Mouse (Mus musculus) stomach, embryonic 16.5 days (tissue): ENCODE measurements at regions not wholly inside any gene's neighbourhood (a gene's known extent, or its start where the extent isn't known, plus 50 kb on each side); places are given as distances from the start of the nearest gene placed in this dataset.

ENCODE experiments used
- ATAC-seq: fragments of 200-750 bp; cut with Nextera tagmentation; 2 replicates; pipeline ENCODE4 v1.8.0; 2017; ENCODE audit warnings: moderate number of reproducible peaks, moderate TSS enrichment; ENCODE audit not compliant: insufficient read depth, low FRiP score
- H3K27ac ChIP-seq: fragments of 300-500 bp; sonication (generic); 2 replicates; pipeline ENCODE4 v1.5.1; 2014; ENCODE audit warnings: low read length
- H3K27me3 ChIP-seq: fragments of 300-500 bp; sonication (generic); 2 replicates; pipeline ENCODE4 v1.6.1; 2014; ENCODE audit warnings: low read length, control low read depth, mixed read lengths; ENCODE audit not compliant: control insufficient read depth, insufficient read depth
- H3K36me3 ChIP-seq: fragments of 300-500 bp; sonication (generic); 2 replicates; pipeline ENCODE4 v1.6.1; 2014; ENCODE audit warnings: low read length; ENCODE audit not compliant: control insufficient read depth, insufficient read depth
- H3K4me1 ChIP-seq: fragments of 300-500 bp; sonication (generic); 2 replicates; pipeline ENCODE4 v1.6.1; 2014; ENCODE audit warnings: low read length, control low read depth, mixed read lengths; ENCODE audit not compliant: control insufficient read depth, insufficient read depth
- H3K4me2 ChIP-seq: fragments of 300-500 bp; sonication (generic); 2 replicates; pipeline ENCODE4 v1.6.1; 2014; ENCODE audit warnings: low read depth, low read length, mixed read lengths
- H3K4me3 ChIP-seq: fragments of 300-500 bp; sonication (generic); replicated peaks from 2 replicates; pipeline ENCODE4 v1.5.1; 2014; ENCODE audit warnings: mild to moderate bottlenecking, low read length
- H3K9ac ChIP-seq: fragments of 300-500 bp; sonication (generic); 2 replicates; pipeline ENCODE4 v1.6.1; 2014; ENCODE audit warnings: low read length
- H3K9me3 ChIP-seq: fragments of 300-500 bp; sonication (generic); replicated peaks from 2 replicates; pipeline ENCODE4 v1.6.1; 2016; ENCODE audit warnings: low read length, control low read depth; ENCODE audit not compliant: control insufficient read depth
- WGBS: fragments of 180-500 bp; shearing (Covaris S2); extraction: QIAGEN DNeasy Blood & Tissue Kit; methylation state at CpG from one replicate; pipeline ENCODE4 v1.1.7; 2014; 5-methylcytosine and 5-hydroxymethylcytosine counted together

DNA sequence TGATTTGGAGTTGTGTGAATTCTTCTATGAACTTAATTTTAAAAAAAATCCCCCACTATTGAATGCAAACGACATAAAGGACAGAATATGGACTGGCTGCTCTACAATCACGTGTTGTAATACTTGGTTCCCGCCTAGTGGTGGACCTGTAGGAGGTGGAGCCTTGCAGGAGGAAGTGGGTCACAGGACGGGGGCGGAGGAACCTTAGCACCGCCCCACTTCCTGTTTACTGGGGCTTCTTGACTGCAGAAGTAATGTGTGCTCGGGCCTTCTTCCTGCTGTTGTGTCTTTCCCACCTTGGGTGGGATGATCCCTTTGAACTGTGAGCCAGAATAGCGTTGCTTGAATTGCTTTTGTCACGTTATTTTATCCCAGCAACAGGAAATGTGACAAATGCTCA is 52.2 kb upstream of the Tmem108 start:
- 86% methylated on average over 9 of the region's 9 CpGs for WGBS
- Histone ChIP-seq H3K9ac (no peak overlapping the region), H3K4me3 (no peak overlapping the region), H3K27ac (no peak overlapping the region), H3K9me3 (no peaks in the 10 kb centered on the region), H3K4me2 (no peak overlapping the region), H3K4me1 (no peaks in the 10 kb centered on the region), H3K36me3 (no peaks in the 10 kb centered on the region), H3K27me3 (no peaks in the 10 kb centered on the region)
- no peak for ATAC-seq

DNA sequence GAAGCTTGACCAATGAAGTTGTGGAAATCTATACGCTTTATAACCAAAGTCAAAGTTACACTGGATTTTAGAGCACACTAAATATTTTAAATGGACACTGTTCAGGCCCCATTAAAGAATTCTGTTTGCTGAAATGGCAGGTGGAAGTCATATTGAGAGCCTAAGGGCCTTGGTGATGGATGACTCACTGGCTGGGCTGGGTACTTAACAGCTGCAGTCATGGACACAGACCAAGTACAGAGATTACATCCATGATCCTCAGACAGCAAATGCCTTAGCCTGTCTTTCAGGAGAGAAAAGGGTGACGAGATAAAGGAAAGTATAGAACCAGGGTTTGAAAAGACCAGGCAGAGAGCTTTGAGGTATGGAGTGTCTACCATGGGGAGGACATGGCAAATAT is 57.4 kb upstream of the Tmem108 start:
- no peak for ATAC-seq
- H3K4me3 ChIP-seq = no peak overlapping the region
- H3K9me3 ChIP-seq = no peaks in the 10 kb centered on the region
- WGBS = 71% methylated on average over 2 of the region's 2 CpGs
- H3K4me1 ChIP-seq = no peaks in the 10 kb centered on the region
- H3K9ac ChIP-seq = no peak overlapping the region
- no peaks in the 10 kb centered on the region for H3K36me3 ChIP-seq
- H3K4me2 ChIP-seq = no peak overlapping the region
- H3K27ac ChIP-seq = no peak overlapping the region
- H3K27me3 ChIP-seq = no peaks in the 10 kb centered on the region

DNA sequence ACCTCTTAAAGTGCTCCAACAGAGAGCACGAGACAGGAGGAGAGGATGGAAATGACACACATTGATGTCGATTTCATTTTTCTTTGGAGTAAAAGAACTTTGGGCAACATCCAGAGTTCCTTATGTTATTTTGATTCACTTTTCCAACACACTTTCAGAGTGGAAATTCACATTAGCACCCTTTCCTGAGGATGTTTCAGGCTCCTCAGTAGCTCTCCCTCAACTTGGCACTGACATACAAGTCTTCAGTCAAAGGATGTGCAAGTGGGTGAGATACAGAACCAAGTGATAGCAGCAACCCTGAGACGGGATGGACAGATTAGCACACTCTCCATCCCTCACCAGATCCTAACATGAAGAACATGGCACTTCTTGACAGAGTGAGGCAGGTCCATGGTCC is 60.0 kb upstream of the Tmem108 start:
- no peak for ATAC-seq
- H3K9ac ChIP-seq = no peak overlapping the region
- WGBS = 79% methylated on average over 3 of the region's 3 CpGs
- no peaks in the 10 kb centered on the region for H3K27me3 ChIP-seq
- H3K4me2 ChIP-seq = no peak overlapping the region
- H3K4me3 ChIP-seq = no peak overlapping the region
- no peak overlapping the region for H3K27ac ChIP-seq
- no peaks in the 10 kb centered on the region for H3K9me3 ChIP-seq
- no peaks in the 10 kb centered on the region for H3K4me1 ChIP-seq
- no peaks in the 10 kb centered on the region for H3K36me3 ChIP-seq

DNA sequence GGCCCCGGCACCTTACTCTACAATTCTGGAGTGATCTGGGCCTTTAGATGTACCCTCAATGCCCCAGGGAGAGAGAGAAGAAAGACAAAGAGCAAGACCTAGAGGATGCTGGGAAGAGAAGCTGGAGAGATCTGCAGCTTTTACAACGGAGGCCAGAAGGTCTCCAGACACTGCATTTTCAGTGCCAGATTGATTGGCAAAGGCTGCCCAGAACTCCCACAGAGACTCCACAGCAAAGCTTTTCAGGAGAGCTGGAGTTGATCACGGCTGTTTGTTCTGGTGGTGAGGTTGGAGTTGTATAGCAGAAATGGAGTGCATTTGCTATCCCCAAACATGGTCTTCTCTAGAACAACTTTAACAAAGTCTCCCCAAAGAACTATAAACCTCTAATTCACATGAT is 61.9 kb upstream of the Tmem108 start:
- Histone ChIP-seq H3K9ac (no peak overlapping the region), H3K27ac (no peak overlapping the region), H3K4me3 (no peak overlapping the region), H3K4me1 (no peaks in the 10 kb centered on the region), H3K4me2 (no peak overlapping the region), H3K36me3 (no peaks in the 10 kb centered on the region), H3K9me3 (no peaks in the 10 kb centered on the region), H3K27me3 (no peaks in the 10 kb centered on the region)
- no peak for ATAC-seq
- WGBS = 69% methylated on average over 3 of the region's 3 CpGs

DNA sequence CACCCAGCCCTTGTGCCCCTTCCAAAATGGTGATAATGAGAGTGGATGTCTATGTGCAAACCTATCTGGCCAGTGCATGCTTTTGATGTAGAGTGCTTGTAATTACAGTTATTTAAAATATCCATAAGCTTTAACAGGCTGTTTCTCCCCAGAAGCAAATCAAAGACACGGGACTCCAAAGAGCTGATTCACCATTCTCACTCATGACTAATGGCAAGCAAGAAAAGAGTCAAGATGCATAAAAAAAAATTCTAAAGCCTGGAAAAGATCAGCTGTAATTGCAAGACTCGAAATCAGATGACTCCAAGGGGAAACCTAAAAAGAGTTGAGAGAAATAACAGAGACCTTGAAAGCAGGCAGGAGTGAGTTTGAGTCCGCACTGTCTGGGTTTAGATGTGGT is 79.6 kb upstream of the Tmem108 start:
- H3K4me1 ChIP-seq = no peaks in the 10 kb centered on the region
- no peak for ATAC-seq

DNA sequence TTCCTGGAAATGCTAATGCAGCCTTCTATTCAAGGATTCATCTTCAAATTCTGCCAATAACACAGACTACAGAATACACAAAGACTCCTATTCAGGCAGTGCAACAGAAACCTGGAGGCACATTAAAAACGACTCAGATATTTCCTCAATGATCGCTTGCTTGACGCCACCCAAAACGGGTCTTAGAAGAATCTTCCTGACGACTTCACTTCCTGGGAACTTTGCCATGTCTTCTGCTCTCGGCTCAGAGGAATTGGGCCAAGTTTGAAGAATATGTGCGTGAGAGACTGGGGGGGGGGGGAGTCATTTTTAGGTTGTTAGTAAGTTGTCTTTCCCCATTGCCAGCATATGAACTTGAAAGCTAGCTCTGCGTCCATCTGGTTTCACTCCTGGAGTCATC is 82.2 kb upstream of the Tmem108 start:
- Histone ChIP-seq H3K9ac (no peak overlapping the region), H3K36me3 (no peaks in the 10 kb centered on the region), H3K9me3 (no peaks in the 10 kb centered on the region), H3K4me1 (no peaks in the 10 kb centered on the region), H3K4me2 (no peak overlapping the region), H3K27ac (no peak overlapping the region), H3K4me3 (no peak overlapping the region), H3K27me3 (no peaks in the 10 kb centered on the region)
- ATAC-seq = no peak
- WGBS = 57% methylated on average over 8 of the region's 8 CpGs

More for the DNA sequence above, 79.6 kb upstream of the Tmem108 start:
- no peaks in the 10 kb centered on the region for H3K36me3 ChIP-seq
- H3K9ac ChIP-seq = no peak overlapping the region
- no peak overlapping the region for H3K4me3 ChIP-seq
- H3K27ac ChIP-seq = no peak overlapping the region
- H3K9me3 ChIP-seq = no peaks in the 10 kb centered on the region
- no peaks in the 10 kb centered on the region for H3K27me3 ChIP-seq
- H3K4me2 ChIP-seq = no peak overlapping the region
- WGBS = 67% methylated on average over 3 of the region's 3 CpGs

DNA sequence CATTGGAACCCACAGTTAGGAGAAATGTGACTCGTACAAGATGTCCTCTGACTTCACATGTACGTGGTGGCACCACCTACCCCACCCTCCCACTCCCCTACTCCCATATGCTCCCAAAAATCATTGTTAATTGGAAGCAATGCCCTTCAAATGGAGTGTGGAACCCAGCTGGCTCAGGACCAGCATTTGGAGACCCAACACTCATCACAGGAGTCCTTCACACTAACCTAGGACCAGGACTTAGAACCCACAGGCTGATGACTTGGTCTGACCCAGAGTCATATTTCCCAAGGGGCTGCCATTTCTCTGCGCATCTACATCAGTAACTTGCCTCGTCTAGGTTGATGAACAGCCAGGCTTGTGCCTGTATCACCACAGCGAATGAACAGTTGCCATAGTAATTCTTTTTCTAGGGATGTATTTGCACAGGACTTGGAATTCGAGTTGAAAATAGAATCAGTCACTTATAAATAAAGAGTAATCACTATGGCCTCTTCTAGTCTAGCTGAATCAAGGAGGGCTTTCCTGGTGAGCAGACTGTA is 84.3 kb upstream of the Tmem108 start:
- H3K4me2 ChIP-seq = no peak overlapping the region
- H3K27ac ChIP-seq = no peak overlapping the region
- no peaks in the 10 kb centered on the region for H3K27me3 ChIP-seq
- H3K9me3 ChIP-seq = no peaks in the 10 kb centered on the region
- WGBS = 68% methylated on average over 6 of the region's 6 CpGs
- ATAC-seq = no peak
- H3K36me3 ChIP-seq = no peaks in the 10 kb centered on the region
- no peaks in the 10 kb centered on the region for H3K4me1 ChIP-seq
- no peak overlapping the region for H3K9ac ChIP-seq
- no peak overlapping the region for H3K4me3 ChIP-seq

DNA sequence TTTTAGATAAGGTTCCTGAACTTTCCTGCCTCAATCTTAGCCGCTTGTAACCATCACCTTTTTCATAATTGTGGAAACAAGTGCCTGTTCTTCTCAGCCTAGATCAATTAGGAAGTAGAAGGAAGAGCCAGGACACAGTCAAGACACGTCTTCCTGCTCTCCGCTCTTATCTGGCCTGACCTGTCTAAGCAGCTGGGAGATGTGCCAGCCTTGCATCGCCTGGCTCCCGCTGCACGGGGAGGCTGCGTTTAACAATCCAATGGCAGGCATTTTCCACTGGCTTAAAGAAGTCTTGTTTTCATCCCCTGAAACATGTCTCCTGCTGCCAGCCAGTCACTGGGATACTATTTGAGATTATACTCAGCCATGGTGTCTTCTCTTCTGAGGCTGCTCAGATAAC is 86.3 kb upstream of the Tmem108 start:
- no peaks in the 10 kb centered on the region for H3K36me3 ChIP-seq
- H3K27me3 ChIP-seq = no peaks in the 10 kb centered on the region
- H3K9me3 ChIP-seq = peaks cover under 1% of the 10 kb centered on the region; the same call in 1 of the 2 replicates
- no peak overlapping the region for H3K27ac ChIP-seq
- 53% methylated on average over 7 of the region's 7 CpGs for WGBS
- no peak overlapping the region for H3K4me3 ChIP-seq
- no peak for ATAC-seq
- H3K9ac ChIP-seq = no peak overlapping the region
- H3K4me1 ChIP-seq = no peaks in the 10 kb centered on the region
- no peak overlapping the region for H3K4me2 ChIP-seq

DNA sequence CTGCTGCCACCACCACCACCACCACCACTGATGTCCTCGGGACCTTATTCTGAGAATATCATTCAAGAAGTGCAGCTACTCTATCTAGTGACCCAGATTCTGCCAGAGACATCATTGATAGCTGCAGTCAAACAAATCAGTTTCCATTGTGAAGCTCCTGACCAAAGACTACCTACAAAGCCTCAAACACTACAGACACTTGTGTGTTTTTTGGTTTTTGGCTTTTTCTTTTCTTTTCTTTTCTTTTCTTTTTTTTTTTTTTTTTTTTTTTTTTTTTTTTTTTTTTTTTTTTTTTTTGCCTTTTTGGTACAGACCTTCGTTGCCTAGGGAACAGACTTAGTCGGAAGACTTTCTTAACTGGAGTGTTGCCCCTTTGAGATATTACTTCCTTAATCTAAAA is 87.4 kb upstream of the Tmem108 start:
- Histone ChIP-seq H3K9ac (no peak overlapping the region), H3K36me3 (no peaks in the 10 kb centered on the region), H3K4me2 (no peak overlapping the region), H3K4me3 (no peak overlapping the region), H3K27ac (no peak overlapping the region), H3K9me3 (peaks cover 9% of the 10 kb centered on the region; the same call in 1 of the 2 replicates), H3K4me1 (no peaks in the 10 kb centered on the region), H3K27me3 (no peaks in the 10 kb centered on the region)
- 77% methylated on average over 3 of the region's 3 CpGs for WGBS
- ATAC-seq = no peak

DNA sequence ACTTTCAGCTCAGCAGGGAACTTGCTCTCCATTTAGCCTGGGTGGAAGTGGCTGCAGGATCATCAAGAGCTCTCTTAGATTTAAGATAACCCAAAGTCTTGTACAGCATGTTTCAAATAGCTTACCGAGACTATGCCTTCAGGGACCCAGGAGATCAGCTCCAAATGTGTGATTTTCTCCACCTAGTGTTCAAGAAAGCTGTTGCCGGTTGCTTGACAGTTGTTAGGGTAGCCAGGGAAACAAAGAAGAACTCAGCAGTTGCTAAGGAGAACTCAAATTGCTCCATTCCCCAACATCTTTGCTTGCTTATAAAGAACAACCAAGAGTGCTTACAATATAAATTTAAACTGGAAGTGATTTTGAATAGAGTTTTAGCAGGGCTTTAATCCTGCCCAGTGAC is 91.1 kb upstream of the Tmem108 start:
- H3K4me1 ChIP-seq = no peaks in the 10 kb centered on the region
- no peak overlapping the region for H3K27ac ChIP-seq
- no peak overlapping the region for H3K4me3 ChIP-seq
- H3K27me3 ChIP-seq = no peaks in the 10 kb centered on the region
- no peak overlapping the region for H3K9ac ChIP-seq
- no peaks in the 10 kb centered on the region for H3K36me3 ChIP-seq
- H3K9me3 ChIP-seq = peaks cover 9% of the 10 kb centered on the region; the same call in 1 of the 2 replicates
- WGBS = 84% methylated on average over 2 of the region's 2 CpGs
- ATAC-seq = no peak
- no peak overlapping the region for H3K4me2 ChIP-seq
